Mouse (Mus musculus) right cerebral cortex, adult 2 months (tissue): ENCODE data around the gene Zfp746.
"Not testable (repeated sequence)": the region's sequence is repeated elsewhere in the genome, so short reads cannot be mapped to it uniquely, and the experiment has no call there.

ENCODE experiments used
- DNase-seq, 2 experiments: peaks; one replicate each; pipeline ENCODE4 v3.0.0; 2021 to 2022; ENCODE audit warnings: low spot score in 2 of 2

Gene Zfp746

GRCm38 (mm10) chr6:48086471-48086878, at the start of gene Zfp746:
TSS of gene Zfp746 (minus strand) at chr6:48086593.
- DNase-seq = peak; percentile 92

GRCm38 (mm10) chr6:48121092-48121491, 34.7 kb upstream of the Zfp746 start:
- DNase-seq = not testable (repeated sequence)

- DNase-seq = peak; percentile 16 to 22
Measured at GRCm38 (mm10) chr6:48116036-48116435, 29.6 kb upstream of the Zfp746 start.

GRCm38 (mm10) chr6:48086957-48087715, 743 bp upstream of the Zfp746 start:
- no peak for DNase-seq

GRCm38 (mm10) chr6:48085521-48086404, 630 bp downstream of the Zfp746 start:
- peak; percentile 53 to 56 for DNase-seq

- no peak for DNase-seq
Measured at GRCm38 (mm10) chr6:48083733-48084191, 2.6 kb downstream of the Zfp746 start.

GRCm38 (mm10) chr6:48081952-48082351, 4.4 kb downstream of the Zfp746 start:
- no peak for DNase-seq

- DNase-seq = no peak
Measured at GRCm38 (mm10) chr6:48081021-48081420, 5.4 kb downstream of the Zfp746 start.

GRCm38 (mm10) chr6:48073316-48073715, 13.1 kb downstream of the Zfp746 start:
- DNase-seq = no peak

GRCm38 (mm10) chr6:48067492-48067891, 18.9 kb downstream of the Zfp746 start:
- no peak for DNase-seq

- DNase-seq = no peak
Measured at GRCm38 (mm10) chr6:48065587-48066075, 20.8 kb downstream of the Zfp746 start.

- DNase-seq = no peak
Measured at GRCm38 (mm10) chr6:48064451-48064850, 21.9 kb downstream of the Zfp746 start.

GRCm38 (mm10) chr6:48063940-48064339, 22.5 kb downstream of the Zfp746 start:
- no peak for DNase-seq

GRCm38 (mm10) chr6:48060895-48061294, 25.5 kb downstream of the Zfp746 start:
- DNase-seq = no peak

- no peak for DNase-seq
Measured at GRCm38 (mm10) chr6:48060421-48060820, 26.0 kb downstream of the Zfp746 start.

GRCm38 (mm10) chr6:48052136-48052535, 34.3 kb downstream of the Zfp746 start:
- no peak for DNase-seq

GRCm38 (mm10) chr6:48051666-48052065, 34.7 kb downstream of the Zfp746 start:
- no peak for DNase-seq

- DNase-seq = no peak
Measured at GRCm38 (mm10) chr6:48049273-48050065, 36.9 kb downstream of the Zfp746 start.

- peak; percentile 63 to 68 for DNase-seq
Measured at GRCm38 (mm10) chr6:48048426-48049272, 37.7 kb downstream of the Zfp746 start, which contains the start of gene Zfp777. TSS of gene Zfp777 (minus strand) at chr6:48048911.
